Mouse (Mus musculus): ENCODE data around the gene Tmc8.

DNA sequence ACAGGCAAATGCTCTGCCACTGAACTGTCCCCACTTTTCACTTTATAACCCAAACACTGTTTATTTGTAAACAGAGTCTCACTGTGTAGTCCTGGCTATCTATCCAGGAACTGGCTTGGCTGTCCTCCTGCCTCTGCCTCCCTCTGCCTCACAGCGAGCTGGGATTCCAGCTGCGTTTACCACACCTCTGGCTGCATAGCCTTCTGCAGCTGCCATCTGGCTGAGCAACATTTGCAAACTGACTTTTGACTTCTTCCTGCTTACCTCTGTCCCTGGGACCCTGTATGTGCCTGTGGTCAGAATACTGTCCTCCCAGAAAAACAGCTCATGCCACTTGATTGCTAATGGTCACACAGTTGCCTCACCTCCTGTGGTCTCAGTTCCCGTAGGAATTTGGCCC is 45.5 kb downstream of the Tmc8 start:
- no peak for TF ChIP-seq FLI1 (IDR thresholded peaks at IDR 0.05; ENCODE audit: low read length)
- TF ChIP-seq GATA1 (IDR thresholded peaks at IDR 0.05; ENCODE audit: borderline replicate concordance, low read length) = no peak

All from megakaryocyte, embryonic 14.5 days (primary cell).